Mouse (Mus musculus): ENCODE results near the gene Zfp746.

The Zfp746 gene

GRCm38 (mm10) chr6:48047114-48047449 is 39.3 kb downstream of the Zfp746 start:
- DNase-seq (ENCODE audit: low read depth): no peak

GRCm38 (mm10) chr6:48032661-48033060 is 53.7 kb downstream of the Zfp746 start:
- DNase-seq (ENCODE audit: low read depth): no peak

GRCm38 (mm10) chr6:48025905-48026660 is 60.3 kb downstream of the Zfp746 start:
- DNase-seq (ENCODE audit: low read depth): no peak

- DNase-seq (ENCODE audit: low read depth): no peak
Measured at GRCm38 (mm10) chr6:48024994-48025345, 61.4 kb downstream of the Zfp746 start.

GRCm38 (mm10) chr6:48024330-48024993 is 61.9 kb downstream of the Zfp746 start:
- DNase-seq (ENCODE audit: low read depth): no peak

GRCm38 (mm10) chr6:48022672-48023071 is 63.7 kb downstream of the Zfp746 start:
- DNase-seq (ENCODE audit: low read depth): no peak

- no peak for DNase-seq (ENCODE audit: low read depth)
Measured at GRCm38 (mm10) chr6:48021678-48022077, 64.7 kb downstream of the Zfp746 start.

GRCm38 (mm10) chr6:48020006-48020405 is 66.4 kb downstream of the Zfp746 start:
- no peak for DNase-seq (ENCODE audit: low read depth)

GRCm38 (mm10) chr6:48016841-48017240 is 69.6 kb downstream of the Zfp746 start:
- no peak for DNase-seq (ENCODE audit: low read depth)

- no peak for DNase-seq (ENCODE audit: low read depth)
Measured at GRCm38 (mm10) chr6:48016090-48016521, 70.3 kb downstream of the Zfp746 start.

Measured in fibroblast of lung, adult 2 months (primary cell).